Mouse (Mus musculus) cerebral cortex, adult 2 months (tissue): ENCODE measurements around the gene Tmem107.

Experiments
- WGBS: fragments of 180-500 bp; shearing (Covaris S2); methylation state at CpG from one replicate; pipeline ENCODE4 v1.1.7; 2018; 5-methylcytosine and 5-hydroxymethylcytosine counted together

Tmem107 gene

GRCm38 (mm10) chr11:69092386-69092751 lies 21.8 kb downstream of the Tmem107 start:
- WGBS = 8% methylated on average over 3 of the region's 3 CpGs

- 79% methylated on average over 4 of the region's 4 CpGs for WGBS
These were observed 22.3 kb downstream of the Tmem107 start for GRCm38 (mm10) chr11:69092871-69093270.

- WGBS = 80% methylated on average over 7 of the region's 7 CpGs
These were observed 23.2 kb downstream of the Tmem107 start for GRCm38 (mm10) chr11:69093856-69094255.

GRCm38 (mm10) chr11:69094697-69095429 lies 24.3 kb downstream of the Tmem107 start, which contains the start of gene Per1:
Gene Per1, plus strand, starts transcription at chr11:69095217.
- WGBS = under 1% methylated on average over 37 of the region's 37 CpGs

GRCm38 (mm10) chr11:69095511-69096231 lies 25.1 kb downstream of the Tmem107 start:
- under 1% methylated on average over 27 of the region's 27 CpGs for WGBS

GRCm38 (mm10) chr11:69096360-69096986 lies 25.9 kb downstream of the Tmem107 start:
- WGBS = 6% methylated on average over 9 of the region's 9 CpGs

GRCm38 (mm10) chr11:69096987-69097900 lies 26.6 kb downstream of the Tmem107 start:
- 1% methylated on average over 28 of the region's 29 CpGs for WGBS

- whole genome bisulfite sequencing = 4% methylated on average over 8 of the region's 8 CpGs
These were observed 27.6 kb downstream of the Tmem107 start for GRCm38 (mm10) chr11:69098039-69098761.

GRCm38 (mm10) chr11:69098762-69099091 lies 28.1 kb downstream of the Tmem107 start:
- 1% methylated on average over 19 of the region's 19 CpGs for WGBS

- WGBS = under 1% methylated on average over 22 of the region's 22 CpGs
These were observed 28.7 kb downstream of the Tmem107 start for GRCm38 (mm10) chr11:69099177-69099914.

GRCm38 (mm10) chr11:69099915-69100345 lies 29.3 kb downstream of the Tmem107 start:
- WGBS = under 1% methylated on average over 23 of the region's 23 CpGs

- WGBS = 74% methylated on average over 20 of the region's 20 CpGs
These were observed 30.2 kb downstream of the Tmem107 start for GRCm38 (mm10) chr11:69100639-69101360.

GRCm38 (mm10) chr11:69101604-69102402 lies 31.2 kb downstream of the Tmem107 start:
- WGBS = 84% methylated on average over 21 of the region's 21 CpGs

- 64% methylated on average over 7 of the region's 7 CpGs for WGBS
These were observed 31.8 kb downstream of the Tmem107 start for GRCm38 (mm10) chr11:69102403-69102725.

- WGBS = 95% methylated on average over 14 of the region's 14 CpGs
These were observed 32.5 kb downstream of the Tmem107 start for GRCm38 (mm10) chr11:69103121-69103520.

- 82% methylated on average over 15 of the region's 15 CpGs for WGBS
These were observed 33.2 kb downstream of the Tmem107 start for GRCm38 (mm10) chr11:69103531-69104435.

GRCm38 (mm10) chr11:69104487-69104886 lies 33.9 kb downstream of the Tmem107 start:
- 84% methylated on average over 14 of the region's 14 CpGs for WGBS

GRCm38 (mm10) chr11:69105227-69105626 lies 34.6 kb downstream of the Tmem107 start:
- 86% methylated on average over 6 of the region's 6 CpGs for WGBS
